Mouse (Mus musculus): ENCODE measurements around the gene Gm27021. TPM values are rescaled to one million over a fixed set of nuclear protein-coding genes. Genes with fewer than 3 reads are reported as not detected.

The Gm27021 gene
- polyA plus RNA-seq, 1 experiment from 2014 or later = 4.9 TPM

- Histone ChIP-seq H3K27ac (no peak overlapping the region), H3K4me1 (peaks cover 26% of the 10 kb centered on the region), H3K4me3 (no peak overlapping the region), H3K9me3 (replicated peaks) (no peaks in the 10 kb centered on the region), H3K27me3 (no peaks in the 10 kb centered on the region), H3K36me3 (peaks cover 26% of the 10 kb centered on the region), H3K9ac (no peak overlapping the region; the same call in 1 of the 2 replicates), H3K4me2 (replicated peaks) (no peak overlapping the region)
- 93% methylated on average over 10 of the region's 10 CpGs for WGBS
- ATAC-seq (ENCODE audit: low FRiP score) = no peak
Observed at GRCm38 (mm10) chr8:120585521-120585920, 82.4 kb downstream of the Gm27021 start.

GRCm38 (mm10) chr8:120581811-120582210, 86.1 kb downstream of the Gm27021 start:
- ATAC-seq (ENCODE audit: low FRiP score) = no peak
- WGBS = 91% methylated on average over 8 of the region's 8 CpGs
- Histone ChIP-seq H3K27me3 (no peaks in the 10 kb centered on the region), H3K9ac (no peak overlapping the region), H3K4me2 (replicated peaks) (no peak overlapping the region), H3K27ac (no peak overlapping the region), H3K4me3 (no peak overlapping the region), H3K9me3 (replicated peaks) (no peaks in the 10 kb centered on the region), H3K36me3 (peaks cover 61% of the 10 kb centered on the region), H3K4me1 (0 out of 2 replicates have a peak, but pooled peaks cover 4% of the 10 kb centered on the region)

DNA sequence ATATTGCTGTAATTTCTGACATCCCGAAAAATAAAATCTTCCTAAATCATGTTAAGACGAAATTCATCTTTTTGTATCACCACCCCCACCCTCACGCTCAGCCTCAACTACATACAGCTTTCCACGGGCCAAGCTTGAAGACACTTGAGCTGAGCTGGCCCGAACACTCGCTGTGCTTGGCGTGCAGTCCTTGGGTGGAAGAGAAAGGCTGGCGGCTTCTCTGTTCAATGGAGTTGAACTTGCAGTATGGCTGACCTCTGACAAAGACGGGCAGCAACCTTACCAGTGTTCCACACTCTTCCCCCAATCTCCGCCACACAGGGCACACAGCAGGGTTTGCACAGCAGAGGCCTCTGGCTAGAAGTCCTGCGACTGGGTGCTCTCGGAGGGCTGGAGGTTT, 86.5 kb downstream of the Gm27021 start:
- H3K4me1 ChIP-seq = peaks cover 6% of the 10 kb centered on the region; the same call in 1 of the 2 replicates
- no peak overlapping the region for H3K4me3 ChIP-seq
- 94% methylated on average over 12 of the region's 12 CpGs for WGBS
- 0 out of 2 replicates have a peak overlapping the region, but pooled peaks have one; percentile 30 for H3K27ac ChIP-seq
- H3K27me3 ChIP-seq = no peaks in the 10 kb centered on the region
- H3K36me3 ChIP-seq = peaks cover 66% of the 10 kb centered on the region
- no peaks in the 10 kb centered on the region for H3K9me3 ChIP-seq (replicated peaks)
- H3K9ac ChIP-seq = no peak overlapping the region
- no peak overlapping the region for H3K4me2 ChIP-seq (replicated peaks)
- no peak for ATAC-seq (ENCODE audit: low FRiP score)

- H3K4me1 ChIP-seq = peaks cover 11% of the 10 kb centered on the region; the same call in 1 of the 2 replicates
- peaks cover 74% of the 10 kb centered on the region for H3K36me3 ChIP-seq
- no peak for ATAC-seq (ENCODE audit: low FRiP score)
- WGBS = 86% methylated on average over 8 of the region's 8 CpGs
- no peaks in the 10 kb centered on the region for H3K9me3 ChIP-seq (replicated peaks)
- no peak overlapping the region for H3K27ac ChIP-seq
- no peak overlapping the region for H3K4me2 ChIP-seq (replicated peaks)
- H3K27me3 ChIP-seq = no peaks in the 10 kb centered on the region
- H3K9ac ChIP-seq = no peak overlapping the region
- no peak overlapping the region for H3K4me3 ChIP-seq
Observed at GRCm38 (mm10) chr8:120580336-120581000, 87.4 kb downstream of the Gm27021 start.

- Histone ChIP-seq H3K27me3 (no peaks in the 10 kb centered on the region), H3K9me3 (replicated peaks) (no peaks in the 10 kb centered on the region), H3K27ac (peak overlapping the region; percentile 3; the same call in 1 of the 2 replicates), H3K36me3 (peaks cover 91% of the 10 kb centered on the region), H3K4me1 (peaks cover 27% of the 10 kb centered on the region), H3K4me2 (replicated peaks) (no peak overlapping the region), H3K4me3 (no peak overlapping the region), H3K9ac (no peak overlapping the region)
- 81% methylated on average over 17 of the region's 17 CpGs for WGBS
- ATAC-seq (ENCODE audit: low FRiP score) = no peak
Observed at GRCm38 (mm10) chr8:120577821-120578220, 90.1 kb downstream of the Gm27021 start.

GRCm38 (mm10) chr8:120575801-120576200, 92.1 kb downstream of the Gm27021 start:
- no peak for ATAC-seq (ENCODE audit: low FRiP score)
- Histone ChIP-seq H3K27me3 (no peaks in the 10 kb centered on the region), H3K9me3 (replicated peaks) (no peaks in the 10 kb centered on the region), H3K27ac (0 out of 2 replicates have a peak overlapping the region, but pooled peaks have one; percentile 9), H3K4me2 (replicated peaks) (no peak overlapping the region), H3K9ac (no peak overlapping the region), H3K4me1 (peaks cover 29% of the 10 kb centered on the region), H3K4me3 (no peak overlapping the region), H3K36me3 (peaks cover 98% of the 10 kb centered on the region)
- 60% methylated on average over 9 of the region's 9 CpGs for WGBS

DNA sequence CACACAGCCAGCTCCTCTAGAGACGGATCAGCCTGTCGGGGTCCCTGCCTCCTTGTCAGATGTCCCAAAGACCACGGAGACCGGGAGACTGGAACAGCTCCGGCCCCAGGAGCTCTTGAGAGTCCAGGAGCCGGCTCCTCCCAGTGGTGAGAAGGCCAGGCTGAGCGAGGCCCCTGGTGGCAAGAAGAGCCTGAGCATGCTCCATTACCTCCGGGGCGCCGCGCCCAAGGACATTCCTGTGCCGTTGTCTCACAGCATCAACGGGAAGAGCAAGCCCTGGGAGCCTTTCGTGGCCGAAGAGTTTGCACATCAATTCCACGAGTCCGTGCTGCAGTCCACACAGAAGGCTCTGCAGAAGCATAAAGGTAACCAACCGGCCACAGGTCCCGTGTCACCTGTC, 92.9 kb downstream of the Gm27021 start:
- Histone ChIP-seq H3K4me3 (no peak overlapping the region), H3K9me3 (replicated peaks) (no peaks in the 10 kb centered on the region), H3K9ac (no peak overlapping the region), H3K4me1 (peaks cover 36% of the 10 kb centered on the region), H3K27me3 (no peaks in the 10 kb centered on the region), H3K27ac (no peak overlapping the region), H3K36me3 (peaks cover 95% of the 10 kb centered on the region), H3K4me2 (replicated peaks) (no peak overlapping the region)
- ATAC-seq (ENCODE audit: low FRiP score) = no peak
- WGBS = 79% methylated on average over 19 of the region's 19 CpGs

DNA sequence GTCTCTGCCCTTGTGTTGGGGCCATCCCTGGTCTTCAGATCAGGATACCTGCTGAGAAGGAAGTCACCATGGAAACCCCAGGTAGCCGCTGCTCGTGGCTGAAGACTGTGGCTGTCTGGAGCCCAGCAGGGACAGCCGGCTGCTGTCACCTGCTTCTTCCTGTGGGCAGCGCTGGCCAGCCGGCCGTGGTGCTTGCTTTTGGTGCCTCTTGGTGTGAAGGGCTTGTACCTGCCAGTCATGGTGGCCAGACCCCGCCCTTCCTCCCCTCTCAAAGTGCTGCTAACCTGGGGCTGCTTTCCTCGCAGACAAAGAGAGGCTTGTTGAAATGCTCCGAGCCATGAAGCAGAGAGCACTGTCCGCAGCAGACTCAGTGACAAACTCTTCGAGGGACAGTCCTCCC, 94.0 kb downstream of the Gm27021 start:
- no peaks in the 10 kb centered on the region for H3K9me3 ChIP-seq (replicated peaks)
- WGBS = 53% methylated on average over 11 of the region's 11 CpGs
- no peak overlapping the region for H3K4me2 ChIP-seq (replicated peaks)
- H3K9ac ChIP-seq = no peak overlapping the region
- no peaks in the 10 kb centered on the region for H3K27me3 ChIP-seq
- ATAC-seq (ENCODE audit: low FRiP score) = no peak
- peak overlapping the region; percentile 23; the same call in 1 of the 2 replicates for H3K27ac ChIP-seq
- H3K36me3 ChIP-seq = peaks cover 96% of the 10 kb centered on the region
- no peak overlapping the region for H3K4me3 ChIP-seq
- peaks cover 38% of the 10 kb centered on the region for H3K4me1 ChIP-seq

- Histone ChIP-seq H3K4me1 (peaks cover 34% of the 10 kb centered on the region), H3K27me3 (no peaks in the 10 kb centered on the region), H3K4me3 (no peak overlapping the region), H3K9ac (no peak overlapping the region), H3K9me3 (replicated peaks) (no peaks in the 10 kb centered on the region), H3K4me2 (replicated peaks) (no peak overlapping the region), H3K36me3 (peaks cover 97% of the 10 kb centered on the region), H3K27ac (no peak overlapping the region)
- no peak for ATAC-seq (ENCODE audit: low FRiP score)
- WGBS = 76% methylated on average over 21 of the region's 21 CpGs
Observed at GRCm38 (mm10) chr8:120572534-120572933, 95.3 kb downstream of the Gm27021 start.

DNA sequence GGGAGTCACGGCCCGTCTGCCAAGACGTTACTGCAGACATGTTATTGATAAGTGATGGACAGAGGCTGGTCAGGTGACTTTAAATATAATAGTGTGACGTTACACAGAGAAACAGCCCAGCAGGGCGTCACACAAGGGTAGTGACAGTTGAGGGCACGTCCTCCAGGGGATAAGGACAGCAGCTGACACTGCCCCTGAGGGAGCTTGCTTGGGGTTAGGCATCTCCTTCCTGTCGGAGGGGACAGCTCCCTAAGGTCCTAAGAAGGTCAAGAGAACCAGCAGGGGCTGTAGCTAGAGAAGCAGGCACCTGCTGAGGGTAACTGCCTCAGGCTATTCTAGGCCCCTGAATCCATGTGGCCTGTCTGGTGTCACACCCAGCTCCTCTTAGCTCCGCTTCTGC, 96.3 kb downstream of the Gm27021 start:
- peaks cover 36% of the 10 kb centered on the region for H3K4me1 ChIP-seq
- WGBS = 69% methylated on average over 8 of the region's 8 CpGs

GRCm38 (mm10) chr8:120569939-120570715, 97.8 kb downstream of the Gm27021 start:
- no peak overlapping the region for H3K4me2 ChIP-seq (replicated peaks)
- peaks cover 86% of the 10 kb centered on the region for H3K36me3 ChIP-seq
- H3K4me3 ChIP-seq = no peak overlapping the region
- no peak overlapping the region for H3K9ac ChIP-seq
- H3K27ac ChIP-seq = peak overlapping the region; percentile 30
- no peaks in the 10 kb centered on the region for H3K9me3 ChIP-seq (replicated peaks)
- H3K4me1 ChIP-seq = peaks cover 41% of the 10 kb centered on the region
- ATAC-seq (ENCODE audit: low FRiP score) = no peak
- no peaks in the 10 kb centered on the region for H3K27me3 ChIP-seq
- 57% methylated on average over 13 of the region's 13 CpGs for WGBS

More for the DNA sequence above, 96.3 kb downstream of the Gm27021 start:
- H3K27me3 ChIP-seq = no peaks in the 10 kb centered on the region
- H3K4me2 ChIP-seq (replicated peaks) = no peak overlapping the region
- no peaks in the 10 kb centered on the region for H3K9me3 ChIP-seq (replicated peaks)
- peaks cover 97% of the 10 kb centered on the region for H3K36me3 ChIP-seq
- no peak overlapping the region for H3K27ac ChIP-seq
- ATAC-seq (ENCODE audit: low FRiP score) = no peak
- no peak overlapping the region for H3K4me3 ChIP-seq
- 0 out of 2 replicates have a peak overlapping the region, but pooled peaks have one; percentile 8 for H3K9ac ChIP-seq

DNA sequence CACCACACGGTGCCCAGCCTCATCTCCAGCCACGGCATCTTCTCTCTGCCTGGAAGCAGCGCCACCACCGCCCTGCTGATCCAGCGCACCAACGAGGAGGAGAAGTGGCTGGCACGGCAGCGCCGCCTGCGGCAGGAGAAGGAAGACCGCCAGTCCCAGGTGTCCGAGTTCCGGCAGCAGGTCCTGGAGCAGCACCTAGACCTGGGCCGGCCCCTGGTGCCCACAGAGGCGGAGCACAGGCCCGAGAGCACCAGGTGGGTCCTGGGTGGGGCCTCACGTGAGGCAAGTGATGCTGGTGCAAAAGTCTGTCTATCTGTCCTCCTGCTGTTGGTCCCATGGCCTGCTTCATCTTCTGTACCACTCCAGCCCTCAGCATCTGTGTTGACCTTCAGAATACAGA, 98.8 kb downstream of the Gm27021 start:
- no peak overlapping the region for H3K4me3 ChIP-seq
- 94% methylated on average over 17 of the region's 17 CpGs for WGBS
- peaks cover 44% of the 10 kb centered on the region for H3K4me1 ChIP-seq
- H3K9ac ChIP-seq = no peak overlapping the region
- peaks cover 76% of the 10 kb centered on the region for H3K36me3 ChIP-seq
- no peak overlapping the region for H3K4me2 ChIP-seq (replicated peaks)
- no peaks in the 10 kb centered on the region for H3K27me3 ChIP-seq
- no peak for ATAC-seq (ENCODE audit: low FRiP score)
- no peaks in the 10 kb centered on the region for H3K9me3 ChIP-seq (replicated peaks)
- peak overlapping the region; percentile 17; the same call in 1 of the 2 replicates for H3K27ac ChIP-seq

Measured in hindbrain, embryonic 12.5 days (tissue).